Mouse (Mus musculus) lung, adult 2 months (tissue): ENCODE data around the gene Anxa4. TPM values are rescaled to one million over a fixed set of nuclear protein-coding genes. Genes with fewer than 3 reads are reported as not detected.

Experiments
- DNase-seq: peaks from one replicate; pipeline ENCODE4 v3.0.0; 2022
- H3K4me1 ChIP-seq: fragments of 200-500 bp; 2 replicates; pipeline ENCODE4 v1.6.1; 2011; ENCODE audit warnings: low read length; ENCODE audit not compliant: control insufficient read depth, insufficient read depth
- H3K4me3 ChIP-seq: fragments of 200-500 bp; replicated peaks from 2 replicates; pipeline ENCODE3; 2011; ENCODE audit warnings: low read depth, mild to moderate bottlenecking, control low read depth, low read length; ENCODE audit errors: extremely low read depth
- CTCF ChIP-seq: fragments of 200-500 bp; IDR thresholded peaks from 2 replicates; pipeline ENCODE4 v1.5.1; 2011; ENCODE audit warnings: mild to moderate bottlenecking, low read length, control low read depth; ENCODE audit not compliant: insufficient read depth
- POLR2A ChIP-seq: fragments of 200-500 bp; IDR thresholded peaks from 2 replicates; pipeline ENCODE4 v1.6.1; 2011; ENCODE audit warnings: low read depth, mild to moderate bottlenecking, control low read depth, low read length, borderline replicate concordance; ENCODE audit errors: extremely low read depth
- WGBS: fragments of 180-500 bp; shearing (Covaris S2); methylation state at CpG from one replicate; pipeline ENCODE4 v1.1.7; 2018; 5-methylcytosine and 5-hydroxymethylcytosine counted together
- polyA plus RNA-seq: library from polyadenylated mRNA; depleted of rRNA; stranded (reverse); fragments of >200 nt; gene quantifications from 2 replicates; pipeline ENCODE4 v1.2.3, GENCODE M21; 2012

The Anxa4 gene
- polyA plus RNA-seq, 1 experiment = 110 TPM

- 68% methylated on average over 3 of the region's 3 CpGs for WGBS
- TF ChIP-seq CTCF (no peak), POLR2A (no peak)
- DNase-seq = no peak
- H3K4me1 ChIP-seq = peaks cover 4% of the 10 kb centered on the region; the same call in 1 of the 2 replicates
- H3K4me3 ChIP-seq = no peak overlapping the region
Measured at GRCm38 (mm10) chr6:86782342-86782741, 11.0 kb downstream of the Anxa4 start.

GRCm38 (mm10) chr6:86781361-86781957 lies 11.9 kb downstream of the Anxa4 start:
- Histone ChIP-seq H3K4me1 (peaks cover 6% of the 10 kb centered on the region; the same call in 1 of the 2 replicates), H3K4me3 (no peak overlapping the region)
- no peak for TF ChIP-seq CTCF
- no peak for TF ChIP-seq POLR2A
- DNase-seq = no peak
- 65% methylated on average over 2 of the region's 2 CpGs for WGBS

DNA sequence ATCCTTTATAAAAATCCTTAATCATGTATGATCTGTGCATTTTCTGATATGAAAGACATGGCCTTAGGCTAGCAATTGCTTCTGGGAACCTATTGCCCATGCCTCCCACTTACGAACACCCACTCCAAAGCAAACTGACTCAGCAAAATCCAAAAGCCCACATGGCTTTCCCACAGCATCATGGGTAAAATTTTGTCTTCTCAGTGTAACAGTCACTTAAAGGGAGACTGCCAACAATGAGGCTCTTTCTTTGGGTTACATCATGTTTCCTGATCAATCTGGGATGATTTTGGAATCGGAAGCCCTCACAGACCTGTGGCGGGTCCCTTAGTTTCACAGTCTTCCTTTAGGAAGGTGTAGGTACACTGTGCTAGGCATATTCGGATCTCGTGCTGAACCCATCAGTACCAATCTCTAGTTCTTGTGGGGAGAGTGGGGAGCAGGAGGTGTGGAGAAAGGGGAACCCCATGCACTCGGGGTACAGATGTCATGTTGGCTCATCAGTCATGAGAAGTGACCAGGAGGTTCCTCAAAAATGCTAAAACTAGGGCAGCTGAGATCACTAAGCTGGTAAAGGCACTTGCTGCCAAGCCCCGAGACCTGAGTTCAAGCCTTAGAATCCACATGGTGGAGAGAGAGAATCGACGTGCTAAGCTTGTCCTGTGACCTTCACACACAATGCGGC lies 14.3 kb downstream of the Anxa4 start:
- TF ChIP-seq CTCF (no peak), POLR2A (no peak)
- no peak for DNase-seq
- WGBS = 88% methylated on average over 10 of the region's 10 CpGs
- Histone ChIP-seq H3K4me3 (no peak overlapping the region), H3K4me1 (peaks cover 6% of the 10 kb centered on the region; the same call in 1 of the 2 replicates)

- DNase-seq = no peak
- 72% methylated on average over 3 of the region's 3 CpGs for WGBS
- no peak overlapping the region for H3K4me3 ChIP-seq
- H3K4me1 ChIP-seq = peaks cover 6% of the 10 kb centered on the region
- TF ChIP-seq CTCF (no peak), POLR2A (no peak)
Measured at GRCm38 (mm10) chr6:86777181-86777580, 16.2 kb downstream of the Anxa4 start.

DNA sequence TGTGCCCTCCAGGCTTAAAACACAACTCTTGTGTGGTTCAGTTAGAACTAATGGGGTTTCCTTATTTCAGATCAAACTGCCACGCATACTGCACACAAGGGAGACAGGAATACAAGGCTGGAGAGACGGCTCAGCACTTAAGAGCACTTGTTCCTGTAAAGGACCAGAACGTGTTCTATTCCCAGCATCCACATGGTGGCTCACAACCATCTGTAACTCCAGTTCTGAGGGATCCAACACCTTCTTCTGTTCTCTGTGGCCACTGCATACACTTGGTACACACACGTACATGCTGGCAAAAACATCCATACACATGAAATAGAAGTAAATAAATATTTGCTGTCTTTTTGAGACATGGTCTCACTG lies 16.7 kb downstream of the Anxa4 start:
- Histone ChIP-seq H3K4me1 (peaks cover 6% of the 10 kb centered on the region), H3K4me3 (no peak overlapping the region)
- DNase-seq = no peak
- TF ChIP-seq POLR2A (no peak), CTCF (no peak)
- 56% methylated on average over 4 of the region's 4 CpGs for WGBS

DNA sequence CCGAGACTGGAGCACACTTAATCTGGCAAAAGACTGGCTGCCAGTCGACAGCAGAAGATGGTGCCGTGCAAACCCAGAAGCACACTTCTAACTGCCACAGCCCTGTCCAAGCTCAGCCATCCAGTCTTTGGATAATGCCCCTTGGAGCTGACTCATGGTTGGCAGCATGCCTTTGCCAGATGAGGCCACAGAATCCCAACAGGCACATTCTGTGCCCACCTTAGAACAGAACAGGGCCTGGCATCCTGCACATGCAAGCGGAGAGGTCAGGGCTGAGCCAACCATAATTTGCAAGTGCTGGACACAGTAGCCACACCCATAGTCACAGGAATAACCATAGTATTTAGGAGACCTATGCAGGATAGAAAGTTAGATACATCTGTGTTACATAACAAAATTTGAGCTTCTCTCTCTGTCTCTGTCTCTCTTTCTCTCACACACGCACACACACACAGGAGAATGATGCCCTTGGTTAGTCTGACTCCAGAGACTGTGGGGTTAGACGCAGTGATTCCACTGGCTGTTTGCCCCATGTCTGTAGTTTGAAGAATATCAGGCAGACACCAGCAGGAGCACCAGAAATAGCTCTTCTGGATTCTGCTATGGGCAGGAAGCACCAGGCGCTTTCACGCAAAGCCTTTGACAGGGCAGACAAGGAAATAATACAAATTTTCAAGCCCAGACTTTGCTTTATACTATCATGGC lies 17.2 kb downstream of the Anxa4 start:
- no peak for DNase-seq
- 69% methylated on average over 8 of the region's 8 CpGs for WGBS
- Histone ChIP-seq H3K4me3 (no peak overlapping the region), H3K4me1 (peaks cover 2% of the 10 kb centered on the region)
- TF ChIP-seq POLR2A (no peak), CTCF (no peak)

DNA sequence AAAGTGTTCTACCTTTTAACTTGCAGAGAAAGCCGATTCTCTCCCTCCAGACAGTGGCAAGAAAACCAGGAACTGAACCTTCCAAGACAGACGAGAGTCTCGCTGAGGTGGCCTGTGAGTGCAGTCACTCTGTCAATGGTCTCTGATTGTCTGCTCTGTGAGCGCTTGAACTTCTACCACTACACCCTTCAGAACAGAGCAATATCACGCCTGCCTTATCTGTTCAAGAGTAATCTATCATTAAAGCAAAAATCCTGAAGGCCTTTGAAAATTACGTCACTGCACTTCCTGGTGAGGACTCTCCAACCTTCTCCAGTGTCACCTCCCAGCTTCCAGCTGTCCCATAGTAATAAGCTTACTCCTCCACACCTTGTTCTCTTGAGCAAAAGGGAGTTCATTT lies 18.4 kb downstream of the Anxa4 start:
- 64% methylated on average over 6 of the region's 6 CpGs for WGBS
- DNase-seq = no peak
- no peak for TF ChIP-seq POLR2A
- Histone ChIP-seq H3K4me3 (no peak overlapping the region), H3K4me1 (peaks cover 5% of the 10 kb centered on the region)

GRCm38 (mm10) chr6:86773830-86774229 lies 19.6 kb downstream of the Anxa4 start:
- no peak for TF ChIP-seq CTCF
- TF ChIP-seq POLR2A = no peak
- H3K4me3 ChIP-seq = no peak overlapping the region
- no peak for DNase-seq
- WGBS = 90% methylated on average over 4 of the region's 4 CpGs
- H3K4me1 ChIP-seq = peaks cover 5% of the 10 kb centered on the region

DNA sequence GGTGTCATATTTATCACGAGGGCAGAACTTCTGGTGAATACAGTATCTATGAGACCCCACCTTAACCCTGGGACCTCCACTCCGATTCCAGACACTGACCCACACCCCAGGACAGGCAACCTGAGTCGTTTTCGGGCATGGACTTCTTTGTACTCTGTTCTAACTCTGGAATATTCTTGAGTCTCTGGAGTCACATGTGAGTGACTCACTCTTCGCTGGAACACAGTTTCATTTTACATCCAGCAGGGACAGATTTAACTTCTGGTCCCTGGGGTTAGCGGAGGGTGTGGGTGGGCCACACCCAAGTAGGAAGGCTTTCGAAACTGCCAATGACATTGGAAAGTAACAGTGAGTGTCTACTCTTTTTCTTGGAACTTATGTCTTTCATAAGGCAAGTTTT lies 20.8 kb downstream of the Anxa4 start:
- TF ChIP-seq CTCF (no peak), POLR2A (no peak)
- no peak overlapping the region for H3K4me3 ChIP-seq
- WGBS = 41% methylated on average over 7 of the region's 7 CpGs
- H3K4me1 ChIP-seq = peaks cover 8% of the 10 kb centered on the region
- DNase-seq = no peak
